Mouse (Mus musculus) midbrain, postnatal 0 days (tissue): ENCODE results near the gene Tunar. TPM values are rescaled to one million over a fixed set of nuclear protein-coding genes. Genes with fewer than 3 reads are reported as not detected.

Source experiments
- ATAC-seq: fragments of 200-750 bp; cut with Nextera tagmentation; 2 replicates; pipeline ENCODE4 v1.8.0; 2017; ENCODE audit warnings: moderate number of reproducible peaks, mild to moderate bottlenecking, moderate TSS enrichment, moderate library complexity; ENCODE audit not compliant: low FRiP score
- DNase-seq: peaks from one replicate; pipeline ENCODE4 v3.0.0-alpha.2; 2015; ENCODE audit warnings: low spot score
- H3K27ac ChIP-seq: fragments of 300-500 bp; sonication (generic); 2 replicates; pipeline ENCODE4 v1.5.1; 2014; ENCODE audit warnings: low read depth, mild to moderate bottlenecking, low read length, mixed read lengths
- H3K27me3 ChIP-seq: fragments of 300-500 bp; sonication (generic); 2 replicates; pipeline ENCODE4 v1.6.1; 2014; ENCODE audit warnings: low read length, control low read depth, mixed read lengths; ENCODE audit not compliant: insufficient read depth
- H3K36me3 ChIP-seq: fragments of 300-500 bp; sonication (generic); 2 replicates; pipeline ENCODE4 v1.6.1; 2014; ENCODE audit warnings: low read length, control low read depth, mixed read lengths; ENCODE audit not compliant: insufficient read depth
- H3K4me1 ChIP-seq: fragments of 300-500 bp; sonication (generic); 2 replicates; pipeline ENCODE4 v1.6.1; 2014; ENCODE audit warnings: mild to moderate bottlenecking, control low read depth, antibody characterized with exemption, low read length, mixed read lengths; ENCODE audit not compliant: insufficient read depth
- H3K4me2 ChIP-seq: fragments of 300-500 bp; sonication (generic); 2 replicates; pipeline ENCODE4 v1.6.1; 2014; ENCODE audit warnings: low read depth, mild to moderate bottlenecking, low read length, mixed read lengths; ENCODE audit not compliant: poor library complexity, severe bottlenecking
- H3K4me3 ChIP-seq: fragments of 300-500 bp; sonication (generic); 2 replicates; pipeline ENCODE4 v1.5.1; 2014; ENCODE audit warnings: low read depth, mild to moderate bottlenecking, low read length, moderate library complexity
- H3K9ac ChIP-seq: fragments of 300-500 bp; sonication (generic); replicated peaks from 2 replicates; pipeline ENCODE4 v1.6.1; 2014; ENCODE audit warnings: mild to moderate bottlenecking, low read length, moderate library complexity, mixed read lengths; ENCODE audit not compliant: poor library complexity, severe bottlenecking
- H3K9me3 ChIP-seq: fragments of 300-500 bp; sonication (generic); 2 replicates; pipeline ENCODE4 v1.6.1; 2016; ENCODE audit warnings: low read length, control low read depth
- CTCF ChIP-seq: IDR thresholded peaks from 2 replicates; pipeline ENCODE4 v1.5.1; 2016; ENCODE audit warnings: antibody characterized with exemption, mild to moderate bottlenecking
- WGBS: fragments of 180-500 bp; shearing (Covaris S2); extraction: QIAGEN DNeasy Blood & Tissue Kit; methylation state at CpG from one replicate; pipeline ENCODE4 v1.1.7; 2014; 5-methylcytosine and 5-hydroxymethylcytosine counted together
- polyA plus RNA-seq: library from polyadenylated mRNA; unstranded; fragments of >200 nt; fragmentation: Nextera tagmentation; extraction: Ambion mirVana; gene quantifications from 2 replicates; pipeline ENCODE4 v1.2.1, GENCODE M21; 2015
- total RNA-seq: library from RNA; depleted of rRNA; stranded (reverse); fragments of >200 nt; gene quantifications from 2 replicates; pipeline ENCODE4 v1.2.3, GENCODE M21; 2014

Tunar gene
- total and polyA plus RNA-seq, 2 experiments from 2014 or later, result 22.7 to 34.7 TPM

DNA sequence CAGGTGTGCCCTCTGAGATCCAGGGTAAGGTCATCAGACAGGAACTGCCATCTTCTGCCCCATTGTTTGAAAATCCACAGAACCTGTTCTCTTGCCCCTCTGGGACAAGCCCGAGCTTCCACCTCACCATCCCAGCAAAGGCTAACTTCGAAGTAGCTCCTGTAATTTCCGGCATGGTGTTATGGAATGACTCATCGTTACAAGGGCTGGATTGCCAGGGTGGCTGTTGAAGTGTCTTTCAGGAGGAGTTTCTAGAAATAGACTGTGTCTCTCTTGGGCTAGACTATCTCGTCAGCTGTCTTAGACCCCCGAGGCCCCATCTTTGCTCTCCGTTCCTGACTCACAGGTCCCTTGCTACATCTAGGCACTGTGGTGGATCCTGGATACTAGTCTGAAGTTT lies 10.8 kb downstream of the Tunar start:
- H3K4me1 ChIP-seq, result 0 out of 2 replicates have a peak, but pooled peaks cover 5% of the 10 kb centered on the region

DNA sequence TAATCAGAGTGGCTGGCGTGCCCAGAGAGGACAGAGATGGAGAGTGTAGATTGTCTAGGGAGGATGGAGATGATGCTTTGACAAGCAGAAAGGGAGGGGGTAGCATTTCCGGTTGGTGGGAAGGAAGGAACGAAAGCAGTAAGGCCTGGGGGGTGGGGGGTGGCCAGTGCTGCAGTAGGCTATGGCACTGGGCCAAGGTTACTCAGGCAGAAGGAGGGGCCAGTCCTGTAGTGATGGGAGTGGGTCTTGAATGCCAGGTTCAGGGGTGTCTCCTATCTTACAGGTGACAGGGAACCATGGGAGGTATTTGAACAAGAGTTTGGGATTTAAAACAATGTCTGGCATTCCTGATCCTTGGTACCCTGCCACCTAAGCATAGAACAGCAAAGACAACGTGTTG lies 13.2 kb downstream of the Tunar start:
- H3K4me3 ChIP-seq, result no peak overlapping the region
- no peaks in the 10 kb centered on the region for H3K4me1 ChIP-seq
- H3K9ac ChIP-seq, result no peak overlapping the region
- WGBS, result 69% methylated on average over 4 of the region's 4 CpGs
- no peaks in the 10 kb centered on the region for H3K27me3 ChIP-seq
- DNase-seq, result no peak
- H3K27ac ChIP-seq, result no peak overlapping the region
- H3K9me3 ChIP-seq, result no peaks in the 10 kb centered on the region
- no peak overlapping the region for H3K4me2 ChIP-seq
- ATAC-seq, result no peak
- TF ChIP-seq CTCF, result no peak
- H3K36me3 ChIP-seq, result no peaks in the 10 kb centered on the region

More for the DNA sequence above, 10.8 kb downstream of the Tunar start:
- Histone ChIP-seq H3K9ac (no peak overlapping the region), H3K27me3 (no peaks in the 10 kb centered on the region), H3K4me2 (no peak overlapping the region), H3K4me3 (no peak overlapping the region), H3K27ac (no peak overlapping the region), H3K9me3 (no peaks in the 10 kb centered on the region), H3K36me3 (no peaks in the 10 kb centered on the region)
- WGBS, result 86% methylated on average over 7 of the region's 7 CpGs
- no peak for TF ChIP-seq CTCF
- DNase-seq (no peak), ATAC-seq (no peak)

DNA sequence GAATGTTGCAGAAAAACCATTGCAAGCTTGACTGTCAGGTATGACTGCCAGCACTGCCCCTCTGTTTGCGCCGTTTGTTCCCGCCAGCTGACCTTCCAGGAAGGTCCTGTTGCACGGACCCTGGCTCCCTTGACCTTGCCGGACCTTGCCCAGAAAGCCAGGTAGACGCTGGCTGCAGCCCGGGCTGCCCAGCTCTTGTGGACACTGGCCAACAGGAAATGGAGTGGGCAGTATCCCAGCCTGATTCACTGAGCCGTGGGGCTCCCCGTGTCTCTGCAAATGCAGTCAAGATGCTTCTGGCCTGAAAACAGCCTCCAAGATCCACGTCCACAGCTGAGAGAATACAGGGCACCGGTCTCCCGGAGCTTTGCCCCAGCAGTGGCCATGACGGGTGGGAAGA lies 13.6 kb downstream of the Tunar start:
- Histone ChIP-seq H3K9me3 (no peaks in the 10 kb centered on the region), H3K27ac (no peak overlapping the region), H3K4me1 (no peaks in the 10 kb centered on the region), H3K4me2 (no peak overlapping the region), H3K9ac (no peak overlapping the region), H3K4me3 (no peak overlapping the region), H3K27me3 (no peaks in the 10 kb centered on the region), H3K36me3 (no peaks in the 10 kb centered on the region)
- no peak for TF ChIP-seq CTCF
- DNase-seq, result no peak
- ATAC-seq, result no peak
- 77% methylated on average over 13 of the region's 13 CpGs for WGBS

DNA sequence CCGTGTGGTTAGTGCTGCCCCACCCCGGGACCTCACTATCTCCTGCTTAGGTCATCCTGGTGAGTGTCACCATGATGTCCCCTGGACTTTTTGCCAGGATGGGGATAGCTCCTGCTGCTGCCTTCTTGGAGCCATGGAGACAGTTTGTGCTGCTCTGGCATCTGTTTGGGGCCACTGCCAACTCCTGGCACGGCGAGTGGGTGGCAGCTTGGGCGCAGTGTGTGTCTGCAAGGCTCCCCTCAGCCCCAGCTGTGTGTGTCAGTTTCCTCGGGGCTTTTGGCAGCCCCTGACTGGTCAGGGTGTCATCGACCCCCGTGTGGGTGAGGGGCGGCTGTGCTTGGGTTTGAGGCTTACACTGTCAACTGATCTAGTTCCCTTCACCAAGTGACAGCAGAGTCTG lies 20.6 kb downstream of the Tunar start:
- Histone ChIP-seq H3K4me3 (no peak overlapping the region), H3K9ac (no peak overlapping the region), H3K4me1 (no peaks in the 10 kb centered on the region; the same call in 1 of the 2 replicates), H3K4me2 (no peak overlapping the region), H3K36me3 (no peaks in the 10 kb centered on the region), H3K27ac (no peak overlapping the region), H3K9me3 (no peaks in the 10 kb centered on the region), H3K27me3 (no peaks in the 10 kb centered on the region)
- ATAC-seq, result peak; percentile 80
- no peak for TF ChIP-seq CTCF
- WGBS, result 79% methylated on average over 9 of the region's 9 CpGs
- peak; percentile 72 for DNase-seq

DNA sequence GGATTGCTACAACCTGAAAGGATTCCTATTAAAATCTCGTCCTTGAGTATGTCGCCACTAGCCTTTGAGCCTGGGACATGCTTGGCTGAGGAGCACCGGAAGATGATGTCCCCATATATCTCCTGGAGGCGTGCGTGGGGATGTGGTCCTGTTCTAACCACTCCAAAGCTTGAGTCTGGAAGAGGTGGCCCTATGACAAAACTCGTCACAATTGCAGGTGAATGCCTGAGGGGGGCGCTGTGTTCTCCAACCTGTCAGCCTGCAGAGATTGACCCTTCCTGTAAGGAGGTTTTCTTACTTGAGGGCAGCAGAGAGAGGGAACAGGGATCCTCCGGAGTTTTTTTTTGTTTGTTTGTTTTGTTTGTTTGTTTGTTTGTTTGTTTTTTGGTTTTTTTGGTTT lies 21.1 kb downstream of the Tunar start:
- no peaks in the 10 kb centered on the region for H3K27me3 ChIP-seq
- no peak for DNase-seq
- peak; percentile 34; the same call in 1 of the 2 replicates for TF ChIP-seq CTCF
- 86% methylated on average over 8 of the region's 8 CpGs for WGBS
- no peaks in the 10 kb centered on the region for H3K9me3 ChIP-seq
- H3K4me1 ChIP-seq, result no peaks in the 10 kb centered on the region; the same call in 1 of the 2 replicates
- no peak for ATAC-seq
- no peaks in the 10 kb centered on the region for H3K36me3 ChIP-seq
- H3K27ac ChIP-seq, result no peak overlapping the region
- no peak overlapping the region for H3K4me3 ChIP-seq
- H3K9ac ChIP-seq, result no peak overlapping the region
- H3K4me2 ChIP-seq, result no peak overlapping the region

- ATAC-seq (no peak), DNase-seq (no peak)
- Histone ChIP-seq H3K9ac (no peak overlapping the region), H3K4me1 (no peaks in the 10 kb centered on the region; the same call in 1 of the 2 replicates), H3K27me3 (no peaks in the 10 kb centered on the region), H3K4me3 (no peak overlapping the region), H3K36me3 (no peaks in the 10 kb centered on the region), H3K27ac (no peak overlapping the region), H3K9me3 (no peaks in the 10 kb centered on the region), H3K4me2 (no peak overlapping the region)
- no peak for TF ChIP-seq CTCF
- 82% methylated on average over 13 of the region's 13 CpGs for WGBS
These were observed 23.1 kb downstream of the Tunar start for GRCm38 (mm10) chr12:105356781-105357180.
